Mouse (Mus musculus) forebrain, embryonic 12.5 days (tissue): ENCODE results near the gene Olfr1392. TPM values are rescaled to one million over a fixed set of nuclear protein-coding genes. Genes with fewer than 3 reads are reported as not detected.

Source experiments
- ATAC-seq: fragments of 200-750 bp; cut with Nextera tagmentation; 2 replicates; pipeline ENCODE4 v1.8.0; 2017; ENCODE audit warnings: moderate TSS enrichment; ENCODE audit not compliant: low FRiP score
- H3K27ac ChIP-seq: fragments of 300-500 bp; sonication (generic); 2 replicates; pipeline ENCODE4 v1.5.1; 2016; ENCODE audit warnings: mild to moderate bottlenecking
- H3K27me3 ChIP-seq: fragments of 300-500 bp; sonication (generic); 2 replicates; pipeline ENCODE4 v1.6.1; 2016; ENCODE audit warnings: mild to moderate bottlenecking
- H3K36me3 ChIP-seq: fragments of 300-500 bp; sonication (generic); replicated peaks from 2 replicates; pipeline ENCODE4 v1.6.1; 2016; ENCODE audit warnings: mild to moderate bottlenecking
- H3K4me1 ChIP-seq: fragments of 300-500 bp; sonication (generic); 2 replicates; pipeline ENCODE4 v1.6.1; 2016
- H3K4me2 ChIP-seq: fragments of 300-500 bp; sonication (generic); 2 replicates; pipeline ENCODE4 v1.6.1; 2016; ENCODE audit warnings: mild to moderate bottlenecking, moderate library complexity
- H3K4me3 ChIP-seq: fragments of 300-500 bp; sonication (generic); replicated peaks from 2 replicates; pipeline ENCODE4 v1.5.1; 2016; ENCODE audit warnings: mild to moderate bottlenecking
- H3K9ac ChIP-seq: fragments of 300-500 bp; sonication (generic); 2 replicates; pipeline ENCODE4 v1.6.1; 2016; ENCODE audit warnings: mild to moderate bottlenecking
- H3K9me3 ChIP-seq: fragments of 300-500 bp; sonication (generic); 2 replicates; pipeline ENCODE4 v1.6.1; 2016
- WGBS: fragments of 180-500 bp; shearing (Covaris S2); methylation state at CpG from one replicate; pipeline ENCODE4 v1.1.7; 2016; 5-methylcytosine and 5-hydroxymethylcytosine counted together
- polyA plus RNA-seq: library from polyadenylated mRNA; unstranded; fragments of >200 nt; fragmentation: Nextera tagmentation; extraction: Ambion mirVana; gene quantifications from 2 replicates; pipeline ENCODE4 v1.2.1, GENCODE M21; 2016

Gene Olfr1392
- polyA plus RNA-seq, 1 experiment from 2014 or later: not detected

- Histone ChIP-seq H3K4me2 (no peak overlapping the region), H3K4me3 (no peak overlapping the region), H3K27ac (no peak overlapping the region), H3K9me3 (no peaks in the 10 kb centered on the region), H3K4me1 (no peaks in the 10 kb centered on the region), H3K36me3 (peaks cover 35% of the 10 kb centered on the region), H3K27me3 (no peaks in the 10 kb centered on the region), H3K9ac (no peak overlapping the region)
- 88% methylated on average over 1 of the region's 1 CpGs for WGBS
- ATAC-seq: no peak
Observed at GRCm38 (mm10) chr11:49259829-49260228, 25.3 kb upstream of the Olfr1392 start.

- Histone ChIP-seq H3K27me3 (no peaks in the 10 kb centered on the region), H3K9ac (no peak overlapping the region), H3K4me1 (no peaks in the 10 kb centered on the region), H3K27ac (no peak overlapping the region), H3K4me2 (no peak overlapping the region), H3K4me3 (no peak overlapping the region), H3K9me3 (no peaks in the 10 kb centered on the region), H3K36me3 (peaks cover 33% of the 10 kb centered on the region)
- WGBS: 96% methylated on average over 20 of the region's 21 CpGs
- no peak for ATAC-seq
Observed at GRCm38 (mm10) chr11:49260598-49261312, 24.3 kb upstream of the Olfr1392 start.

GRCm38 (mm10) chr11:49261313-49261855 lies 23.7 kb upstream of the Olfr1392 start:
- Histone ChIP-seq H3K4me2 (no peak overlapping the region), H3K9me3 (no peaks in the 10 kb centered on the region), H3K4me1 (no peaks in the 10 kb centered on the region), H3K27me3 (no peaks in the 10 kb centered on the region), H3K4me3 (no peak overlapping the region), H3K36me3 (peaks cover 33% of the 10 kb centered on the region), H3K9ac (no peak overlapping the region), H3K27ac (no peak overlapping the region)
- no peak for ATAC-seq
- WGBS: 95% methylated on average over 14 of the region's 14 CpGs

GRCm38 (mm10) chr11:49262286-49262685 lies 22.8 kb upstream of the Olfr1392 start:
- Histone ChIP-seq H3K9me3 (no peaks in the 10 kb centered on the region), H3K4me2 (no peak overlapping the region), H3K27ac (no peak overlapping the region), H3K4me3 (no peak overlapping the region), H3K36me3 (peaks cover 33% of the 10 kb centered on the region), H3K4me1 (no peaks in the 10 kb centered on the region), H3K27me3 (no peaks in the 10 kb centered on the region), H3K9ac (no peak overlapping the region)
- WGBS: 94% methylated on average over 5 of the region's 5 CpGs
- no peak for ATAC-seq

- H3K27ac ChIP-seq: no peak overlapping the region
- no peak overlapping the region for H3K4me2 ChIP-seq
- peaks cover 33% of the 10 kb centered on the region for H3K36me3 ChIP-seq
- H3K27me3 ChIP-seq: no peaks in the 10 kb centered on the region
- no peaks in the 10 kb centered on the region for H3K9me3 ChIP-seq
- 97% methylated on average over 6 of the region's 6 CpGs for WGBS
- no peak overlapping the region for H3K4me3 ChIP-seq
- no peak overlapping the region for H3K9ac ChIP-seq
- H3K4me1 ChIP-seq: no peaks in the 10 kb centered on the region
- ATAC-seq: no peak
Observed at GRCm38 (mm10) chr11:49263149-49263548, 21.9 kb upstream of the Olfr1392 start.

DNA sequence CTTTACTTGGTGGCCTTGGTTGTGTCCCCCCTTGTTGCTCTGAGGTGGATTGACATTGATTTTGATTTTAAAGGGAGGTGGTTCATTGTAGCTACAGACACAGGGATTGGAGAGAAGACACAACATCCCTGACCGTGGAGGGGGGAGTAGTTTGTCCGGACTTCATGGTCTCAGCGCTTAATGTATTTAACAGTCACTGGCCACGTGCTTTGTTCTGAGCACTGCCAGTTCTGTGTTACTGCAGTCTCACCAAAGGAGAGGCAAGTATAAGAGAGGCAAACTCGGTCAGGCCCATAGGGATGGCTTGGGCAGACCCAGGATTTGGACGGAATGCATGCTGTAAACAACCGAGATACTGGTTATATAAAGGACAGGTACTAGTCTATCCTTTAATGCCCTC lies 21.0 kb upstream of the Olfr1392 start:
- 95% methylated on average over 7 of the region's 7 CpGs for WGBS

DNA sequence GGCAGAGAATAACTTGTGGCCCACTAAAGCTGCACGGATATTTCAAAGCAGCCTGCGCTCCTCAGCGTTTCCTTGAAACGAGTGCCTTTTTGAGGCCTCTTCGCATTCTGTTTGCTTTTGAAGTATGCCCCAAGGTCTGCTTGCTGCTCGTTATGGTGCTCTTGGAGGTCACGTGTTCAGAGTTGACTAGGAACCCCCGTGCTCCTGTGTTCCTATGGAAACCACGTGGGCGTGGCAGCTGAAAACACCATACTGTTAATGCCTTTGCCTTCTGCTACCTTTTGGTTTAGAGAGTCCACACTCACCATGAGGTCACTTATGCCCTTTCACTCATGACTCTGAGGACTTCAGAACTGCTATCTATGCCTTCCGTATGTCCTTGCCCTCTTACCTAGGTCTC lies 20.5 kb upstream of the Olfr1392 start:
- Histone ChIP-seq H3K36me3 (peaks cover 32% of the 10 kb centered on the region), H3K9me3 (no peaks in the 10 kb centered on the region), H3K27ac (no peak overlapping the region), H3K4me2 (no peak overlapping the region), H3K27me3 (no peaks in the 10 kb centered on the region), H3K4me3 (no peak overlapping the region), H3K9ac (no peak overlapping the region), H3K4me1 (no peaks in the 10 kb centered on the region)
- no peak for ATAC-seq
- WGBS: 77% methylated on average over 11 of the region's 11 CpGs

More for the DNA sequence above, 21.0 kb upstream of the Olfr1392 start:
- Histone ChIP-seq H3K4me3 (no peak overlapping the region), H3K4me1 (no peaks in the 10 kb centered on the region), H3K4me2 (no peak overlapping the region), H3K9ac (no peak overlapping the region), H3K27me3 (no peaks in the 10 kb centered on the region), H3K27ac (no peak overlapping the region), H3K36me3 (peaks cover 33% of the 10 kb centered on the region), H3K9me3 (no peaks in the 10 kb centered on the region)
- no peak for ATAC-seq

- no peak overlapping the region for H3K4me3 ChIP-seq
- ATAC-seq: no peak
Observed at GRCm38 (mm10) chr11:49265101-49265500, 20.0 kb upstream of the Olfr1392 start.

DNA sequence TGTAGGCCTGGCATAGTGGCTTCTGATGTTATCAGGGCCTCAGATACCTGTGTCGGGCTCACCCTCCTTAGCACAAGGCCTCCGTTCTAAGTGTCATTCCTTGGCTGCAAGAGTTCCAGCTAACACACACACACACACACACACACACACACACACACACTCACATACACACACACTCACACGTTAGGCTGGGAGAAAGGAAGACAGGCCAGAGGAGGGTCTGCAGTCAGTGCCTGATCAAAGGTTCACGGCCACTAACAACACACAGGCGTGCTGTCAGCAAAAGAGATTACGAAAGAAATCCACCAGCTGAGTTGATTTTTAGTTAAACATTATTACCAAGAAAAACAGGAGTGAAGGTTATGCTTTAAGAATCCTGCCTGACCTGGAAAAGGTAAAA lies 18.4 kb upstream of the Olfr1392 start:
- no peaks in the 10 kb centered on the region for H3K4me1 ChIP-seq
- no peak overlapping the region for H3K27ac ChIP-seq
- H3K9ac ChIP-seq: no peak overlapping the region
- H3K4me3 ChIP-seq: no peak overlapping the region
- no peak overlapping the region for H3K4me2 ChIP-seq
- 96% methylated on average over 6 of the region's 6 CpGs for WGBS
- ATAC-seq: no peak
- H3K36me3 ChIP-seq: peaks cover 15% of the 10 kb centered on the region
- H3K9me3 ChIP-seq: no peaks in the 10 kb centered on the region
- no peaks in the 10 kb centered on the region for H3K27me3 ChIP-seq

More at GRCm38 (mm10) chr11:49265101-49265500, 20.0 kb upstream of the Olfr1392 start:
- Histone ChIP-seq H3K36me3 (peaks cover 30% of the 10 kb centered on the region), H3K9ac (no peak overlapping the region), H3K27ac (no peak overlapping the region), H3K9me3 (no peaks in the 10 kb centered on the region), H3K4me2 (no peak overlapping the region), H3K27me3 (no peaks in the 10 kb centered on the region), H3K4me1 (no peaks in the 10 kb centered on the region)
- WGBS: 89% methylated on average over 8 of the region's 8 CpGs

- Histone ChIP-seq H3K36me3 (peaks cover 9% of the 10 kb centered on the region), H3K9ac (no peak overlapping the region), H3K27ac (no peak overlapping the region), H3K27me3 (no peaks in the 10 kb centered on the region), H3K4me3 (no peak overlapping the region), H3K9me3 (no peaks in the 10 kb centered on the region), H3K4me1 (no peaks in the 10 kb centered on the region), H3K4me2 (no peak overlapping the region)
- no peak for ATAC-seq
- WGBS: 89% methylated on average over 10 of the region's 10 CpGs
Observed at GRCm38 (mm10) chr11:49267316-49267715, 17.8 kb upstream of the Olfr1392 start.

DNA sequence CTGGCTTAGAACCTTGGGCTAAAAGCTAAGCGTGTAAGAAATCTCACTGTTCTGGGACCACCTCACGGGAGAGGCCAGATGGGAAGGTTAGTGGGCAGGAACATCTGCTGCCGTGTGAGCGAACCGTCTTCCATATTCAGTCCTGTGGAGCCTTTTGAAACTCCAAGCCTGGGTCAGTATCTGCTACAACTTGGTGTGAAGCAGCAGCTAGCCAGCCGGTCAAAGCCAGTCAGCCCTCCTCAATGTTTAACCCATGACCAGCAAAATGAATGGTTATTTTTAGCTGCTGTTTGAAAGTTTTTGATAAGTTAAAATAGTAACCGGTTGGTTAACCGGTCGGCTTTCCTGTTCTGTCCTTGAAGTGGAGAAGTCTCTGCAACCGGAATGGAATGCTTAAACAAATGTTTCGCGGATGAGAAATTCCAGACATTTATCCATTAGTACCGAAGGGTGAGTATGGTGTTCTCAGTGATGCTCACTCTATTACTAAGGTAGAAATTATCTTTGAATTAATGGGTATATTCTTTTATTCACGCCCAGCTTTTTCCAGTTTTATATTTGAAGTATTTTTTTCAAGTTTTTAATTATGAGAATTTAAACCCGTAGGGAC lies 17.0 kb upstream of the Olfr1392 start:
- Histone ChIP-seq H3K27me3 (no peaks in the 10 kb centered on the region), H3K9ac (no peak overlapping the region), H3K36me3 (peaks cover 4% of the 10 kb centered on the region; the same call in 1 of the 2 replicates), H3K9me3 (no peaks in the 10 kb centered on the region), H3K4me3 (no peak overlapping the region), H3K4me1 (no peaks in the 10 kb centered on the region), H3K27ac (no peak overlapping the region), H3K4me2 (no peak overlapping the region)
- WGBS: 89% methylated on average over 15 of the region's 15 CpGs
- ATAC-seq: no peak

DNA sequence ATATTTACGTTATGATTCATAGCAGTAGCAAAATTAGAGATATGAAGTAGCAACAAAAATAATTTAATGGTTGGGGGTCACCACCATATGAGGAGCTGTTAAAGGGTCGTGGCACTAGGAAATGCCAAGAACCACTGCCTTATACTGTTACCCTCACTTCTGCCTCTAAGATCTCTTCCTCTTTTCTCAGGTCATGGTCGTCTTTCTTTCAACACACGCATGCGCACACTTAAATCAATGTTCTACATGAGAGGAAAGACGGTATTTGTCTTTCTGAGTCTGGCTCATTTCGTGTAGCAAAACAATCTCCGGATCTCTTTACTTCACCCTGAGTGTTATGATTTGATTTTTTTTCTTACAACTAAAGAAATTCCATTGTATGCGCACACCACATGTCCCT lies 15.3 kb upstream of the Olfr1392 start:
- H3K27ac ChIP-seq: no peak overlapping the region
- 91% methylated on average over 9 of the region's 9 CpGs for WGBS
- H3K27me3 ChIP-seq: no peaks in the 10 kb centered on the region
- no peak overlapping the region for H3K4me3 ChIP-seq
- ATAC-seq: no peak
- no peak overlapping the region for H3K4me2 ChIP-seq
- no peaks in the 10 kb centered on the region for H3K9me3 ChIP-seq
- no peak overlapping the region for H3K9ac ChIP-seq
- H3K4me1 ChIP-seq: no peaks in the 10 kb centered on the region
- H3K36me3 ChIP-seq: no peaks in the 10 kb centered on the region

- Histone ChIP-seq H3K27ac (no peak overlapping the region), H3K9ac (no peak overlapping the region), H3K9me3 (no peaks in the 10 kb centered on the region), H3K36me3 (no peaks in the 10 kb centered on the region), H3K4me1 (no peaks in the 10 kb centered on the region), H3K4me2 (no peak overlapping the region), H3K4me3 (no peak overlapping the region), H3K27me3 (no peaks in the 10 kb centered on the region)
- no peak for ATAC-seq
- WGBS: 95% methylated on average over 4 of the region's 4 CpGs
Observed at GRCm38 (mm10) chr11:49270368-49270767, 14.7 kb upstream of the Olfr1392 start.
